13 mouse cellular contexts compared by ENCODE assay signal in the genomic region with DNA sequence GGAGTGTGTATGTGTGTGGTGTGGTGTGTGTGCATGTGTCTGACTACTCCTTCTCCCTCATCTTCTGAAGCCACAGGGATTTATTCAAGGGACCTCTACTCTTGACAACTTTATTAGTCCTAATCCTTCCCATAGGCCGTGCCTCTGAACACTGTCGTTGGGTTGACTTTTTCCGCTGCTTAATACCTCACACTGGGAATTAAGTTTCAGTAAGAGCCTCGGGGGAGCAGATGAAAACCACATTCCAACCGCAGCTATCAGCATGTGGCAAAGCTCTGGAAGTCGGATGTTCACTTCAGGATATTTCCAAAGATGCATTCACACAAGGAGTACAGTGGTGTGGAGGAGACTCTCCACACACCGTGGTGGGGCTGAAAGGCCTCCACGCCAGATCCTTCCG.
A peak's percentile ranks its signal among the peaks of the same experiment; 100 is the strongest.
DNase-seq lines count a peak whose midpoint lies in the region.
"Had no signal": no experiment of that assay in that cellular context is flagged by ENCODE, and none has a peak within 500 bp of the region (broad histone marks: within the 10 kb centered on the region; RNA-seq: fewer than 3 reads in every experiment).

No protein-coding gene starts in this region.

- intact Hi-C loops in gastrocnemius, postnatal 14 days (cut with DNase I; ENCODE audit: low total_unique reads): no loop called here

- DNase-seq in gastrocnemius, postnatal 14 days: peak; percentile 1
- no peak for DNase-seq in gastrocnemius, adult 8-10 months (ENCODE audit: low spot score in 2 of 2)
- DNase-seq in 3T3-L1 (ENCODE audit: low read depth, low spot score): peak; percentile 84
- peak; percentile 68 for DNase-seq in NIH3T3 (ENCODE audit: low read depth)
- DNase-seq in B cell, adult 2 months: no peak
- no peak for DNase-seq in thymus, postnatal 0 days (ENCODE audit: low spot score)
- DNase-seq: adrenal gland, postnatal 14 days; cerebellum, adult 11-12 months; cerebellum, adult 9-10 months; cerebellum, postnatal 25 days; gastrocnemius, postnatal 10 days; heart, adult 2 months; kidney, adult 18-20 months had no signal

Comparison
In these comparisons a context has a peak if more than half of its experiments do, and no peak if none do; other contexts are left out.
1. DNase-seq: peak in gastrocnemius, postnatal 14 days (single experiment), 3T3-L1 (single experiment) and NIH3T3 (single experiment); none in gastrocnemius, adult 8-10 months (0 of 2), B cell, adult 2 months (0 of 2) and thymus, postnatal 0 days (single experiment).